Mouse (Mus musculus) hindbrain, embryonic 15.5 days (tissue): ENCODE data around the gene Pde4dip. TPM values are rescaled to one million over a fixed set of nuclear protein-coding genes. Genes with fewer than 3 reads are reported as not detected.

Experiments
- ATAC-seq: fragments of 200-750 bp; cut with Nextera tagmentation; 2 replicates; pipeline ENCODE4 v1.8.0; 2017; ENCODE audit warnings: low read depth, moderate number of reproducible peaks, moderate TSS enrichment; ENCODE audit not compliant: low FRiP score
- H3K27ac ChIP-seq: fragments of 300-500 bp; sonication (generic); replicated peaks from 2 replicates; pipeline ENCODE4 v1.5.1; 2015; ENCODE audit warnings: mild to moderate bottlenecking, inconsistent platforms
- H3K27me3 ChIP-seq: fragments of 300-500 bp; sonication (generic); 2 replicates; pipeline ENCODE4 v1.6.1; 2015; ENCODE audit warnings: control low read depth, inconsistent platforms
- H3K36me3 ChIP-seq: fragments of 300-500 bp; sonication (generic); 2 replicates; pipeline ENCODE4 v1.6.1; 2015; ENCODE audit warnings: control low read depth, inconsistent platforms
- H3K4me1 ChIP-seq: fragments of 300-500 bp; sonication (generic); replicated peaks from 2 replicates; pipeline ENCODE4 v1.6.1; 2015; ENCODE audit warnings: control low read depth, inconsistent platforms
- H3K4me2 ChIP-seq: fragments of 300-500 bp; sonication (generic); 2 replicates; pipeline ENCODE4 v1.6.1; 2015; ENCODE audit warnings: moderate library complexity, mild to moderate bottlenecking, inconsistent platforms
- H3K4me3 ChIP-seq: fragments of 300-500 bp; sonication (generic); 2 replicates; pipeline ENCODE4 v1.5.1; 2015; ENCODE audit warnings: mild to moderate bottlenecking, inconsistent platforms
- H3K9ac ChIP-seq: fragments of 300-500 bp; sonication (generic); 2 replicates; pipeline ENCODE4 v1.6.1; 2015; ENCODE audit warnings: inconsistent platforms
- H3K9me3 ChIP-seq: fragments of 300-500 bp; sonication (generic); 2 replicates; pipeline ENCODE4 v1.6.1; 2016; ENCODE audit warnings: control low read depth, inconsistent platforms
- WGBS: fragments of 180-500 bp; shearing (Covaris S2); methylation state at CpG from one replicate; pipeline ENCODE4 v1.1.7; 2015; 5-methylcytosine and 5-hydroxymethylcytosine counted together
- microRNA-seq: library from miRNA; unstranded; fragments of <30 nt; microRNA quantifications from one replicate; pipeline ENCODE4, GENCODE M21; 2016
- polyA plus RNA-seq: library from polyadenylated mRNA; unstranded; fragments of >200 nt; fragmentation: Nextera tagmentation; extraction: Ambion mirVana; gene quantifications from 2 replicates; pipeline ENCODE4 v1.2.1, GENCODE M21; 2015

Gene Pde4dip
- polyA plus RNA-seq, 1 experiment from 2014 or later: 66.1 TPM

DNA sequence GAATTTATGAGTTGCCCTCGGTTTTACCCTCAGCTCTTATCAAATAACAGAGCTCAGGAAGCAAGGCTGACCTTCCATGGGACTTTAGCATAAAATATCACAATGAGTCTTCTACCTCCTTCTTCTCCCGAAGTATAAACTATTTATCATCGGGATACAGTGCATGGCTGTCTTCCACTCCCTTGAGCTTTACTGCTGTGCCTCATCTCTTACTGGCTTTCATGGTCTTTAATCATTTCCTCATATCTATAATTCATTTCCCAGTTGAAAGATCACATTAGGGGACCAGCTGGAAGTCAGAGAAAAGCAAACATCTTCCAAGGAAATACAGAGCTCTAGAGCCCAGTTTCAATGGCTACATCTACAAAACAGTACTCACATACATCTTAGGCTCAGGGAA, 239.5 kb downstream of the Pde4dip start:
- no peaks in the 10 kb centered on the region for H3K9me3 ChIP-seq
- H3K4me3 ChIP-seq: no peak overlapping the region
- ATAC-seq: no peak
- no peak overlapping the region for H3K9ac ChIP-seq
- no peaks in the 10 kb centered on the region for H3K36me3 ChIP-seq
- H3K4me2 ChIP-seq: no peak overlapping the region
- no peaks in the 10 kb centered on the region for H3K27me3 ChIP-seq
- no peak overlapping the region for H3K27ac ChIP-seq
- 78% methylated on average over 3 of the region's 3 CpGs for whole genome bisulfite sequencing
- H3K4me1 ChIP-seq: no peaks in the 10 kb centered on the region

DNA sequence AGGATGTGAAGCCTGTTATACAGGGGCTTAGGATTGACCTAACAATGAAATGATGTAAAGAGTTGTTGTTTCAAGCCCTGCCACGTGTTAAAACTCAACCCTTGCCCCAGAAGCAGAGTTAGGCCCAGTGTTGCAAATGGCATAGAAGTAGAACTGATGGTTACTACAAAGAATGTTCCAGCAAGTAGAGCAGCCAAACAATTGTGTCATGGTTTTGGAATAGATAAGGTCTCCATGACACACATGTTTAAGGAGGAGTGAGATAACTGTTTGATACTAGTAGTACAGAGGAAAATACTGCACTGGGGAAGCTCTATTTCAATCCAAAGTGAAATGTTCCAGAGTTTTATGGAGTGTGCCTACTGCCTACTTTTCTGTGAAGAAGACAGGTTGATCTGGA, 240.0 kb downstream of the Pde4dip start:
- no peak for ATAC-seq
- H3K27me3 ChIP-seq: no peaks in the 10 kb centered on the region
- H3K27ac ChIP-seq: no peak overlapping the region
- H3K9ac ChIP-seq: no peak overlapping the region
- H3K4me1 ChIP-seq: no peaks in the 10 kb centered on the region
- H3K36me3 ChIP-seq: no peaks in the 10 kb centered on the region
- no peak overlapping the region for H3K4me2 ChIP-seq
- WGBS: 39% methylated on average over 1 of the region's 1 CpGs
- no peaks in the 10 kb centered on the region for H3K9me3 ChIP-seq
- no peak overlapping the region for H3K4me3 ChIP-seq

DNA sequence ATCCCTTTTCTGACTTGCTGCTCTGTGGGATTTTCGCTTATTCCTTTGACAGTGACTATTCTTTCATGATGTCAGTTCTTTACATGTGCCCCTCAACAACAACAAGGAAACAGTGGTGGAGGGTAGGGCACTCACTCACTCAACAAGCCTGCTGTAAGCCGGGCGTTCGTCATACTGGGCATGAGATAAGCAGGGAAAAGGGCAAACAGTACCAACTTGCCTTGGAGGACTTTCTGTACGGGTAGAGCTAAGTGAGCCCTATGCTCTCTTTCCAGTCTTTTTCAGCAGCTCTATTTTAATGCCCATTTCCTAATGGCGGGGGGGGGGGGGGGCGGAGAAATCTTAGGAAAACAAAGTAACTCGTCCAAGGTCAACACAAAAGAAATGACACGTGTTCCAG, 246.5 kb downstream of the Pde4dip start:
- ATAC-seq: no peak
- Histone ChIP-seq H3K36me3 (no peaks in the 10 kb centered on the region), H3K9me3 (no peaks in the 10 kb centered on the region), H3K27me3 (no peaks in the 10 kb centered on the region), H3K27ac (no peak overlapping the region), H3K4me3 (no peak overlapping the region), H3K9ac (no peak overlapping the region), H3K4me1 (no peaks in the 10 kb centered on the region), H3K4me2 (no peak overlapping the region)
- WGBS: 86% methylated on average over 9 of the region's 9 CpGs

DNA sequence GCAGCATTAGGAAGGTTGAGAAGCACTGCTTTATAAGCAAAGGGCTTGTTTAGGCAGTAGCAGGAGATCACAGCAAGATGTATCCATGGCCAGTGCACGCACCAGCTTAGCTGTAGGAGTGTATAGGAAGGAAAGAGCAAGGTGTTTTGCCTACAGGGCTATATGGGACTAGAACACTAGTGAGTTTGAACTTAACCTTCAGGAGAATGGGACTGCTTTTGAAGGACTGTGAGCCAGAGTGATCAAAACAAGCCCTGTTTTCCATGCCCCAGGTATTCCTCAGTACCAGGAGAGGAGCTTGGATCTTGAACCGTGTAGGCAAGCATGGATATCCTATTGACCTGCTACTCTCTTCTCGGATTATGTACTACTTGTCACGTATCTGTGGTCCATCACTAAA, 247.1 kb downstream of the Pde4dip start:
- H3K27ac ChIP-seq: no peak overlapping the region
- no peak for ATAC-seq
- 92% methylated on average over 4 of the region's 4 CpGs for WGBS

More for the DNA sequence above, 247.1 kb downstream of the Pde4dip start:
- Histone ChIP-seq H3K4me2 (no peak overlapping the region), H3K9me3 (no peaks in the 10 kb centered on the region), H3K27me3 (no peaks in the 10 kb centered on the region), H3K36me3 (no peaks in the 10 kb centered on the region), H3K4me1 (no peaks in the 10 kb centered on the region), H3K9ac (no peak overlapping the region), H3K4me3 (no peak overlapping the region)

Small RNA genes lying within 50 kb of the gene (microRNA-seq; reads per million reads assigned to microRNA genes)
- gene Mir7225: not detected

Other genes starting within 250 kb of the Pde4dip start
- 15.0 and 15.5 TPM in 2 replicates for gene Prkab2, start 230.5 kb downstream of the Pde4dip start, polyA plus RNA-seq
- gene Gm17651, start 214.0 kb downstream of the Pde4dip start, polyA plus RNA-seq: not detected in 2 replicates
- gene Sec22b, start 12.5 kb upstream of the Pde4dip start, polyA plus RNA-seq: 94.6 and 96.4 TPM in 2 replicates
- 10.5 and 11.7 TPM in 2 replicates for gene Notch2, start 124.8 kb upstream of the Pde4dip start, polyA plus RNA-seq